Mouse (Mus musculus): ENCODE results near the gene Serpina3c.

- no peak for TF ChIP-seq CTCF (IDR thresholded peaks at IDR 0.05; ENCODE audit: low read depth)
- no peak for TF ChIP-seq EP300 (IDR thresholded peaks at IDR 0.05; ENCODE audit: low read depth)
These were observed 37.2 kb upstream of the Serpina3c start for GRCm38 (mm10) chr12:104190852-104191251.

Data from liver, postnatal 0 days (tissue).